In genomic region chr5:147299255-147300000, GRCm38 (mm10) we compare ENCODE assay signal across 8 mouse cellular contexts. TPM values are rescaled to one million over a fixed set of nuclear protein-coding genes. Genes with fewer than 3 reads are reported as not detected.
DNase-seq lines count a peak whose midpoint lies in the region; ATAC-seq and TF ChIP-seq lines count a peak whose summit lies in the region.

No protein-coding gene starts in this region.

- no peak overlapping the region for H3K9ac ChIP-seq in forebrain, embryonic 15.5 days (replicated peaks)
- H3K9ac ChIP-seq in CH12.LX (ENCODE audit: insufficient read depth, low read depth): peak overlapping the region; percentile 21
- peak overlapping the region; percentile 25; the same call in 1 of the 2 replicates for H3K9ac ChIP-seq in limb, embryonic 13.5 days
- no peak overlapping the region for H3K9ac ChIP-seq in midbrain, embryonic 12.5 days (replicated peaks)

- TF ChIP-seq EP300 in CH12.LX (IDR thresholded peaks at IDR 0.05; ENCODE audit: low read length): no peak

- dilution Hi-C loops in CH12.LX (cut with MboI; ENCODE audit: extremely low pct_ligation_motif_present, extremely low pct_unique_long_range_greater_than_20kb, low sequenced_read_pairs): no loop called here

- peaks cover 25% of the 10 kb centered on the region for H3K4me1 ChIP-seq in forebrain, embryonic 10.5 days
- peaks cover 3% of the 10 kb centered on the region for H3K4me1 ChIP-seq in forebrain, embryonic 15.5 days
- peaks cover 0 to 10% of the 10 kb centered on the region in 2 experiments; a peak in 2 of 4 replicates for H3K4me1 ChIP-seq in CH12.LX (ENCODE audit: control insufficient read depth in 1 of 2, insufficient read depth in 2 of 2)
- H3K4me1 ChIP-seq in cortical plate, adult 2 months (ENCODE audit: control insufficient read depth, insufficient read depth, low read length): no peaks in the 10 kb centered on the region
- peaks cover 12% of the 10 kb centered on the region for H3K4me1 ChIP-seq in limb, embryonic 13.5 days
- peaks cover 10% of the 10 kb centered on the region; the same call in 1 of the 2 replicates for H3K4me1 ChIP-seq in midbrain, embryonic 12.5 days

- H3K79me2 ChIP-seq in CH12.LX (replicated peaks; ENCODE audit: control insufficient read depth, extremely low read depth, insufficient read depth, poor library complexity, severe bottlenecking): no peaks in the 10 kb centered on the region

- peak; percentile 49 for TF ChIP-seq RAD21 in CH12.LX (IDR thresholded peaks at IDR 0.05; ENCODE audit: low read depth, low read length)

- peak; percentile 72 for DNase-seq in forebrain, embryonic 10.5 days (ENCODE audit: extremely low spot score, low spot score)
- peak; percentile 71 for DNase-seq in CH12.LX (ENCODE audit: extremely low read depth)
- DNase-seq in spleen, postnatal 36 days (ENCODE audit: low spot score in 2 of 2): no peak

- no peaks in the 10 kb centered on the region for H3K36me3 ChIP-seq in forebrain, embryonic 10.5 days (replicated peaks)
- no peaks in the 10 kb centered on the region for H3K36me3 ChIP-seq in forebrain, embryonic 15.5 days
- no peaks in the 10 kb centered on the region for H3K36me3 ChIP-seq in CH12.LX (replicated peaks in 1 of 2; ENCODE audit: control insufficient read depth in 1 of 2, insufficient read depth in 1 of 2, low read length in 1 of 2)
- H3K36me3 ChIP-seq in limb, embryonic 13.5 days: no peaks in the 10 kb centered on the region
- H3K36me3 ChIP-seq in midbrain, embryonic 12.5 days: no peaks in the 10 kb centered on the region

- peak; percentile 24 to 80; a peak in 3 of 4 replicates for TF ChIP-seq CTCF in CH12.LX (conservative IDR thresholded peaks at IDR 0.05 in 1 of 2, IDR thresholded peaks at IDR 0.05 in 1 of 2; ENCODE audit: low read depth in 2 of 2, low read length in 2 of 2)
- TF ChIP-seq CTCF in cortical plate, adult 2 months (IDR thresholded peaks at IDR 0.05; ENCODE audit: extremely low read depth, insufficient read depth, low read length): peak; percentile 42

- no peak for ATAC-seq in forebrain, embryonic 15.5 days (replicated peaks)
- peak; percentile 68 to 74; a peak in 3 of 4 replicates for ATAC-seq in hematopoietic stem cell, adult 5-6 weeks (replicated peaks in 1 of 2; ENCODE audit: insufficient read depth in 1 of 2, low FRiP score in 2 of 2, low TSS enrichment in 1 of 2, low read depth in 1 of 2, poor library complexity in 2 of 2, severe bottlenecking in 2 of 2)
- peak; percentile 83 for ATAC-seq in limb, embryonic 13.5 days (ENCODE audit: low FRiP score, low read depth)
- ATAC-seq in midbrain, embryonic 12.5 days (ENCODE audit: low FRiP score, low read depth): peak; percentile 68; the same call in 1 of the 2 replicates

- peak overlapping the region; percentile 37 for H3K4me3 ChIP-seq in forebrain, embryonic 10.5 days
- no peak overlapping the region for H3K4me3 ChIP-seq in forebrain, embryonic 15.5 days
- H3K4me3 ChIP-seq in CH12.LX (replicated peaks in 1 of 3; ENCODE audit: low read depth in 2 of 3, low read length in 2 of 3, poor library complexity in 1 of 3): peak overlapping the region in 2 of 3 experiments; percentile 26 to 46
- no peak overlapping the region for H3K4me3 ChIP-seq in cortical plate, adult 2 months (ENCODE audit: insufficient read depth, low read length)
- H3K4me3 ChIP-seq in limb, embryonic 13.5 days: peak overlapping the region; percentile 31
- H3K4me3 ChIP-seq in midbrain, embryonic 12.5 days: peak overlapping the region; percentile 16

- TF ChIP-seq POLR2A in CH12.LX (IDR thresholded peaks at IDR 0.05; ENCODE audit: low read depth, low read length): no peak
- no peak for TF ChIP-seq POLR2A in cortical plate, adult 2 months (IDR thresholded peaks at IDR 0.05; ENCODE audit: extremely low read depth, insufficient read depth, low read length)

- no peak overlapping the region for H3K27ac ChIP-seq in forebrain, embryonic 10.5 days
- H3K27ac ChIP-seq in forebrain, embryonic 15.5 days (replicated peaks): no peak overlapping the region
- no peak overlapping the region for H3K27ac ChIP-seq in CH12.LX (ENCODE audit: insufficient read depth, low read depth)
- H3K27ac ChIP-seq in cortical plate, adult 2 months (ENCODE audit: insufficient read depth, low read length): no peak overlapping the region
- no peak overlapping the region for H3K27ac ChIP-seq in limb, embryonic 13.5 days
- no peak overlapping the region for H3K27ac ChIP-seq in midbrain, embryonic 12.5 days (replicated peaks)

- in situ Hi-C loops in CH12.LX (cut with MboI; ENCODE audit: low pct_ligation_motif_present, low pct_unique_long_range_greater_than_20kb, low sequenced_read_pairs): no loop called here

- H3K27me3 ChIP-seq in forebrain, embryonic 10.5 days (ENCODE audit: poor library complexity, severe bottlenecking): peaks cover 100% of the 10 kb centered on the region
- H3K27me3 ChIP-seq in forebrain, embryonic 15.5 days: peaks cover 94% of the 10 kb centered on the region
- H3K27me3 ChIP-seq in CH12.LX (replicated peaks): peaks cover 82% of the 10 kb centered on the region
- H3K27me3 ChIP-seq in limb, embryonic 13.5 days: peaks cover 96% of the 10 kb centered on the region
- H3K27me3 ChIP-seq in midbrain, embryonic 12.5 days: peaks cover 98% of the 10 kb centered on the region

- WGBS in forebrain, embryonic 10.5 days: under 1% methylated on average over 40 of the region's 41 CpGs
- WGBS in forebrain, embryonic 15.5 days: under 1% methylated on average over 41 of the region's 41 CpGs
- 1% methylated on average over 41 of the region's 41 CpGs for WGBS in limb, embryonic 13.5 days
- WGBS in midbrain, embryonic 12.5 days: under 1% methylated on average over 40 of the region's 41 CpGs

- H3K9me3 ChIP-seq in forebrain, embryonic 10.5 days: no peaks in the 10 kb centered on the region
- no peaks in the 10 kb centered on the region for H3K9me3 ChIP-seq in forebrain, embryonic 15.5 days
- no peaks in the 10 kb centered on the region for H3K9me3 ChIP-seq in CH12.LX (replicated peaks; ENCODE audit: low read length)
- H3K9me3 ChIP-seq in limb, embryonic 13.5 days: no peaks in the 10 kb centered on the region
- H3K9me3 ChIP-seq in midbrain, embryonic 12.5 days: no peaks in the 10 kb centered on the region

- H3K4me2 ChIP-seq in forebrain, embryonic 15.5 days (replicated peaks): no peak overlapping the region
- H3K4me2 ChIP-seq in CH12.LX (ENCODE audit: insufficient read depth, low read depth, poor library complexity, severe bottlenecking): peak overlapping the region; percentile 47
- H3K4me2 ChIP-seq in limb, embryonic 13.5 days (replicated peaks): peak overlapping the region; percentile 59
- peak overlapping the region; percentile 44 for H3K4me2 ChIP-seq in midbrain, embryonic 12.5 days (replicated peaks)

TF ChIP-seq in CH12.LX, 34 proteins besides CTCF, POLR2A, EP300 and RAD21:
- TF ChIP-seq NRF1 (IDR thresholded peaks at IDR 0.05; ENCODE audit: low read depth, low read length) (no peak), SMC3 (IDR thresholded peaks at IDR 0.05; ENCODE audit: low read depth, low read length) (peak; percentile 53), ZKSCAN1 (IDR thresholded peaks at IDR 0.05; ENCODE audit: borderline replicate concordance, low read depth, low read length) (no peak), MXI1 (IDR thresholded peaks at IDR 0.05; ENCODE audit: low read depth, low read length) (peak; percentile 17; the same call in 1 of the 2 replicates), GABPA (IDR thresholded peaks at IDR 0.05; ENCODE audit: insufficient replicate concordance, low read depth, low read length) (no peak), ETS1 (conservative IDR thresholded peaks at IDR 0.05; ENCODE audit: low read depth, low read length) (no peak), ZMIZ1 (IDR thresholded peaks at IDR 0.05; ENCODE audit: low read depth, low read length) (no peak), SIN3A (IDR thresholded peaks at IDR 0.05; ENCODE audit: low read length) (peak; percentile 29; the same call in 1 of the 2 replicates), HCFC1 (IDR thresholded peaks at IDR 0.05; ENCODE audit: low read depth, low read length) (peak; percentile 12; the same call in 1 of the 2 replicates), IRF4 (IDR thresholded peaks at IDR 0.05; ENCODE audit: low read depth, low read length) (0 out of 2 replicates have a peak, but pooled peaks have one; percentile 21)
TF ChIP-seq in CH12.LX: peak in this region for 5.

RNA-seq across cellular contexts. Expression of gene Cdx2, which starts 7.6 kb away (rescaled TPM):
- polyA plus RNA-seq in forebrain, embryonic 10.5 days (2016; fragmentation: Nextera tagmentation; extraction: Ambion mirVana): not detected in 2 replicates
- not detected in 2 replicates for polyA plus RNA-seq in forebrain, embryonic 15.5 days (2015; fragmentation: Nextera tagmentation; extraction: Ambion mirVana)
- not detected in 2 replicates for total RNA-seq in CH12.LX (2012; rRNA removed)
- total RNA-seq in CH12.LX (2014; rRNA removed): not detected in 2 replicates
- polyA plus RNA-seq in CH12.LX (2012; ENCODE audit: insufficient read length, low read depth): not detected in 2 replicates
- not detected in 2 replicates for polyA plus RNA-seq in cortical plate, adult 2 months (2012; rRNA removed)
- total RNA-seq in hematopoietic stem cell, adult 5-6 weeks (2017): 0.74 TPM in 1 of 2 replicates, not detected in the other
- polyA plus RNA-seq in limb, embryonic 13.5 days (2015; fragmentation: Nextera tagmentation; extraction: Ambion mirVana): 0.06 TPM in 1 of 2 replicates, not detected in the other
- polyA plus RNA-seq in midbrain, embryonic 12.5 days (2016; fragmentation: Nextera tagmentation; extraction: Ambion mirVana): not detected in 2 replicates

RNA-seq across cellular contexts. Expression of gene Urad, which starts 22.8 kb away (rescaled TPM):
- polyA plus RNA-seq in forebrain, embryonic 10.5 days (2016; fragmentation: Nextera tagmentation; extraction: Ambion mirVana): not detected in 2 replicates
- polyA plus RNA-seq in forebrain, embryonic 15.5 days (2015; fragmentation: Nextera tagmentation; extraction: Ambion mirVana): not detected in 2 replicates
- total RNA-seq in CH12.LX (2012; rRNA removed) (not detected in 2 replicates), CH12.LX (2014; rRNA removed) (not detected in 2 replicates)
- not detected in 2 replicates for polyA plus RNA-seq in CH12.LX (2012; ENCODE audit: insufficient read length, low read depth)
- polyA plus RNA-seq in cortical plate, adult 2 months (2012; rRNA removed): not detected in 2 replicates
- total RNA-seq in hematopoietic stem cell, adult 5-6 weeks (2017): not detected in 2 replicates
- not detected in 2 replicates for polyA plus RNA-seq in limb, embryonic 13.5 days (2015; fragmentation: Nextera tagmentation; extraction: Ambion mirVana)
- not detected in 2 replicates for polyA plus RNA-seq in midbrain, embryonic 12.5 days (2016; fragmentation: Nextera tagmentation; extraction: Ambion mirVana)

RNA-seq across cellular contexts. Expression of gene Pdx1, which starts 29.7 kb away (rescaled TPM):
- polyA plus RNA-seq in forebrain, embryonic 10.5 days (2016; fragmentation: Nextera tagmentation; extraction: Ambion mirVana): not detected in 2 replicates
- polyA plus RNA-seq in forebrain, embryonic 15.5 days (2015; fragmentation: Nextera tagmentation; extraction: Ambion mirVana): not detected in 2 replicates
- not detected in 2 replicates for total RNA-seq in CH12.LX (2012; rRNA removed)
- not detected in 2 replicates for total RNA-seq in CH12.LX (2014; rRNA removed)
- not detected in 2 replicates for polyA plus RNA-seq in CH12.LX (2012; ENCODE audit: insufficient read length, low read depth)
- not detected in 2 replicates for polyA plus RNA-seq in cortical plate, adult 2 months (2012; rRNA removed)
- not detected in 2 replicates for total RNA-seq in hematopoietic stem cell, adult 5-6 weeks (2017)
- not detected in 2 replicates for polyA plus RNA-seq in limb, embryonic 13.5 days (2015; fragmentation: Nextera tagmentation; extraction: Ambion mirVana)
- polyA plus RNA-seq in midbrain, embryonic 12.5 days (2016; fragmentation: Nextera tagmentation; extraction: Ambion mirVana): not detected in 2 replicates

Comparison
In these comparisons a context has a peak if more than half of its experiments do, and no peak if none do; other contexts are left out.
1. H3K4me3 ChIP-seq: peak in forebrain, embryonic 10.5 days (single experiment), CH12.LX (2 of 3), limb, embryonic 13.5 days (single experiment) and midbrain, embryonic 12.5 days (single experiment); none in forebrain, embryonic 15.5 days (single experiment) and cortical plate, adult 2 months (single experiment).
2. DNase-seq: peak in forebrain, embryonic 10.5 days (single experiment) and CH12.LX (single experiment); none in spleen, postnatal 36 days (0 of 2).
3. H3K9ac ChIP-seq: peak in CH12.LX (single experiment) and limb, embryonic 13.5 days (single experiment); none in forebrain, embryonic 15.5 days (single experiment) and midbrain, embryonic 12.5 days (single experiment).